Mouse (Mus musculus) neural tube, embryonic 14.5 days (tissue): ENCODE results near the gene Bhmt2. TPM values are rescaled to one million over a fixed set of nuclear protein-coding genes. Genes with fewer than 3 reads are reported as not detected.

Experiments used
- ATAC-seq: fragments of 200-750 bp; cut with Nextera tagmentation; 2 replicates; pipeline ENCODE4 v1.8.0; 2017; ENCODE audit warnings: low read depth, mild to moderate bottlenecking, moderate TSS enrichment, moderate library complexity
- H3K27ac ChIP-seq: fragments of 300-500 bp; sonication (generic); 2 replicates; pipeline ENCODE4 v1.5.1; 2014; ENCODE audit warnings: low read depth, mild to moderate bottlenecking, control low read depth, low read length, moderate library complexity, mixed read lengths
- H3K27me3 ChIP-seq: fragments of 300-500 bp; sonication (generic); 2 replicates; pipeline ENCODE4 v1.6.1; 2014; ENCODE audit warnings: low read length; ENCODE audit not compliant: control insufficient read depth, insufficient read depth
- H3K36me3 ChIP-seq: fragments of 300-500 bp; sonication (generic); 2 replicates; pipeline ENCODE4 v1.6.1; 2014; ENCODE audit warnings: low read length, mixed read lengths; ENCODE audit not compliant: control insufficient read depth, insufficient read depth
- H3K4me1 ChIP-seq: fragments of 300-500 bp; sonication (generic); 2 replicates; pipeline ENCODE4 v1.6.1; 2014; ENCODE audit warnings: low read length; ENCODE audit not compliant: control insufficient read depth, insufficient read depth
- H3K4me2 ChIP-seq: fragments of 300-500 bp; sonication (generic); 2 replicates; pipeline ENCODE4 v1.6.1; 2014; ENCODE audit warnings: mild to moderate bottlenecking, low read depth, low read length, control low read depth
- H3K4me3 ChIP-seq: fragments of 300-500 bp; sonication (generic); 2 replicates; pipeline ENCODE4 v1.5.1; 2014; ENCODE audit warnings: low read depth, low read length, control low read depth, mixed read lengths
- H3K9ac ChIP-seq: fragments of 300-500 bp; sonication (generic); replicated peaks from 2 replicates; pipeline ENCODE4 v1.6.1; 2014; ENCODE audit warnings: low read depth, mild to moderate bottlenecking, control low read depth, low read length, mixed read lengths
- H3K9me3 ChIP-seq: fragments of 300-500 bp; sonication (generic); 2 replicates; pipeline ENCODE4 v1.6.1; 2016; ENCODE audit warnings: low read length; ENCODE audit not compliant: control insufficient read depth
- whole genome bisulfite sequencing: fragments of 180-500 bp; shearing (Covaris S2); extraction: QIAGEN DNeasy Blood & Tissue Kit; methylation state at CpG from one replicate; pipeline ENCODE4 v1.1.7; 2014; 5-methylcytosine and 5-hydroxymethylcytosine counted together
- polyA plus RNA-seq: library from polyadenylated mRNA; unstranded; fragments of >200 nt; fragmentation: Nextera tagmentation; extraction: Ambion mirVana; gene quantifications from 2 replicates; pipeline ENCODE4 v1.2.1, GENCODE M21; 2014

Bhmt2 gene
- polyA plus RNA-seq, 1 experiment from 2014 or later: not detected

- H3K4me3 ChIP-seq: no peak overlapping the region
- H3K36me3 ChIP-seq: no peaks in the 10 kb centered on the region
- 93% methylated on average over 4 of the region's 4 CpGs for WGBS
- no peak overlapping the region for H3K4me2 ChIP-seq
- no peak for ATAC-seq
- H3K9ac ChIP-seq: no peak overlapping the region
- H3K9me3 ChIP-seq: no peaks in the 10 kb centered on the region
- H3K27ac ChIP-seq: no peak overlapping the region
- no peaks in the 10 kb centered on the region for H3K4me1 ChIP-seq
- no peaks in the 10 kb centered on the region for H3K27me3 ChIP-seq
Observed at GRCm38 (mm10) chr13:93667586-93667985, 6.5 kb downstream of the Bhmt2 start.

DNA sequence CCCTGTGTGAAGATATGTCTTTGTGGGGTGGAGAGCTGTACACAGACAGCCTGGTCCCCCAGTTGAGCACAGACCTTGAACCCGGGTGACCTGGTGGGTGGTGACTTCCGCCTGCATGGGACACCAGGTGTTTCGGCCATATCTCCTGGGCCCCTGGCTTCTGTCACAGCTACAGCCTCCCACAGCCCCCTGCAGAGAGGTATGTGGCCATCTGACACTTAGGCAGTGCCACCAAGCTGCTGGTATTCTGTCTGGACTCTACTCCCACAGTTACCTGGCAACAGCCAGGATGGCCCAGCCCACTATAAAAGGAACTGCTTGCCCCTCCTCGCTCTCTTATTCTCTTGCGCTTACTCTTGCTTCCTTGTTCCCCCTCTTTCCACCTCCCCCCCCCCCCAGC is 16.2 kb downstream of the Bhmt2 start:
- H3K36me3 ChIP-seq: no peaks in the 10 kb centered on the region
- no peaks in the 10 kb centered on the region for H3K27me3 ChIP-seq
- H3K4me2 ChIP-seq: no peak overlapping the region
- no peaks in the 10 kb centered on the region for H3K4me1 ChIP-seq
- no peaks in the 10 kb centered on the region for H3K9me3 ChIP-seq
- 77% methylated on average over 5 of the region's 5 CpGs for WGBS
- no peak for ATAC-seq
- H3K4me3 ChIP-seq: no peak overlapping the region
- no peak overlapping the region for H3K9ac ChIP-seq
- no peak overlapping the region for H3K27ac ChIP-seq

- no peaks in the 10 kb centered on the region for H3K9me3 ChIP-seq
- H3K4me1 ChIP-seq: no peaks in the 10 kb centered on the region
- no peaks in the 10 kb centered on the region for H3K27me3 ChIP-seq
- no peak overlapping the region for H3K4me3 ChIP-seq
- WGBS: 90% methylated on average over 6 of the region's 6 CpGs
- no peak for ATAC-seq
- no peak overlapping the region for H3K27ac ChIP-seq
- H3K36me3 ChIP-seq: no peaks in the 10 kb centered on the region
- no peak overlapping the region for H3K9ac ChIP-seq
- H3K4me2 ChIP-seq: no peak overlapping the region
Observed at GRCm38 (mm10) chr13:93653382-93653781, 20.7 kb downstream of the Bhmt2 start.

DNA sequence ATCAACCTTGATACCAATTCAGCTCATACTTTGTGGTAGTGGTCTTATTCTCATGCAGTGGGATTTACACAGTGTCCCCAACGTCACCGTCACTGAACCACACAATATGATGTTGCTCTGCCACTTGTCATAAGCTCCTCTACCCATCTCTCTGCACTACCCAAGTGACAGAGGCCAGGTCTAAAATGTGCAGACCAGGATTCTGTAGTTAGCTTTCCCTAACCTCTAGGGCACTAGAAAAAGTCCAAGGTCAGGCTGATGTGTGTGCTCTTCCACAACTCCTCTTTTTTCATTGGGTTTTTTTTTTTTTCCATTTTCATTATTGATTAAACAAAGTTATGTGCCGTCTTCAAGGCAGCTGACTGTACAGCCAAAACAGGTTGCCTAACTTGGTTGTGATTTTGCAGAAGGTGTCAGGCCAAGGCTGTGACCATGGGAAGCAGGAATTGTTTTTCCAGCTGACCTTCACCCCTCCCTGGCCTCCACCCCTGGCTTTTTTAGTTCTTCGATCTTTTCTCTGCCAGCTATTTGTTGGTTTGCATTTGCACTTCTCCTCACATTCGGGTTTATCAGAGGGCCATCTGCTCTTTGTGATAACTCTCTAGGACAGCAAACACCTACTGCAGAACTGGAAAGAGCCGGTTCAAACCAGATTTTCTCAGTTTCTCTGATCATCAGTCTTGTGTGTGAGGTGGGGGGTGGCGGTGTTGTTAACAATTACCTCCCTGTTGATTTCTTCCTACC is 25.5 kb downstream of the Bhmt2 start:
- no peaks in the 10 kb centered on the region for H3K36me3 ChIP-seq
- 93% methylated on average over 7 of the region's 7 CpGs for WGBS
- no peak for ATAC-seq

GRCm38 (mm10) chr13:93639636-93640035 is 34.5 kb downstream of the Bhmt2 start:
- Histone ChIP-seq H3K4me3 (no peak overlapping the region), H3K27ac (no peak overlapping the region), H3K9me3 (no peaks in the 10 kb centered on the region), H3K9ac (no peak overlapping the region), H3K4me1 (no peaks in the 10 kb centered on the region), H3K4me2 (no peak overlapping the region), H3K27me3 (no peaks in the 10 kb centered on the region), H3K36me3 (no peaks in the 10 kb centered on the region)
- ATAC-seq: no peak
- WGBS: 69% methylated on average over 4 of the region's 4 CpGs

More for the DNA sequence above, 25.5 kb downstream of the Bhmt2 start:
- no peaks in the 10 kb centered on the region for H3K4me1 ChIP-seq
- H3K27ac ChIP-seq: no peak overlapping the region
- no peaks in the 10 kb centered on the region for H3K27me3 ChIP-seq
- H3K4me2 ChIP-seq: no peak overlapping the region
- H3K4me3 ChIP-seq: no peak overlapping the region
- H3K9me3 ChIP-seq: no peaks in the 10 kb centered on the region
- H3K9ac ChIP-seq: no peak overlapping the region

GRCm38 (mm10) chr13:93637282-93638245 is 36.5 kb downstream of the Bhmt2 start, which contains the start of gene Bhmt:
Gene Bhmt, minus strand, starts transcription at chr13:93637961.
- H3K36me3 ChIP-seq: no peaks in the 10 kb centered on the region
- WGBS: 82% methylated on average over 19 of the region's 19 CpGs
- ATAC-seq: no peak

DNA sequence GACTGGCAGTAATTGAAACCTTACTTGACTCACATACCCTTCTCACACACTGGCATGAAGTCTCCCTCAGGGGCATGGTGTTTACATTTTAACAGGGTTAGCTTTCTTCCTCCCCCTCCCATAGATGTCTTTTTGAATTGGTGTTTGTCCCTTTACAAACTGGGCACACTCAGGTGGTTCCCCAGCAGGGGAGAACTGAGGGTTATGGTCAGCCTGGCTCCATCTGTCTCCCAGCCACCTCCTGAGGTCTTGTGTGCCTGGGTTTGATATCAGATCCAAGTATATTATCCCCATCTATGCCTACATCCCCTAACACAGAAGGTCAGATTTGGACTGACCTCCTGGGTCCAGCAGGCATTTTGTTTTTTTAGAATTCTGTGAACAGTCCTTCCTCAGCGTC is 37.5 kb downstream of the Bhmt2 start:
- no peak overlapping the region for H3K9ac ChIP-seq
- H3K27me3 ChIP-seq: no peaks in the 10 kb centered on the region
- no peak overlapping the region for H3K4me2 ChIP-seq
- no peaks in the 10 kb centered on the region for H3K36me3 ChIP-seq
- 83% methylated on average over 1 of the region's 1 CpGs for WGBS
- no peak overlapping the region for H3K27ac ChIP-seq
- H3K4me1 ChIP-seq: no peaks in the 10 kb centered on the region
- no peak for ATAC-seq
- no peak overlapping the region for H3K4me3 ChIP-seq
- H3K9me3 ChIP-seq: no peaks in the 10 kb centered on the region

More at GRCm38 (mm10) chr13:93637282-93638245, 36.5 kb downstream of the Bhmt2 start, which contains the start of gene Bhmt:
- H3K9me3 ChIP-seq: no peaks in the 10 kb centered on the region
- no peak within 1 kb of the TSS for H3K4me3 ChIP-seq
- no peaks in the 10 kb centered on the region for H3K4me1 ChIP-seq
- H3K9ac ChIP-seq: no peak within 1 kb of the TSS
- no peaks in the 10 kb centered on the region for H3K27me3 ChIP-seq
- no peak within 1 kb of the TSS for H3K27ac ChIP-seq
- H3K4me2 ChIP-seq: no peak within 1 kb of the TSS

DNA sequence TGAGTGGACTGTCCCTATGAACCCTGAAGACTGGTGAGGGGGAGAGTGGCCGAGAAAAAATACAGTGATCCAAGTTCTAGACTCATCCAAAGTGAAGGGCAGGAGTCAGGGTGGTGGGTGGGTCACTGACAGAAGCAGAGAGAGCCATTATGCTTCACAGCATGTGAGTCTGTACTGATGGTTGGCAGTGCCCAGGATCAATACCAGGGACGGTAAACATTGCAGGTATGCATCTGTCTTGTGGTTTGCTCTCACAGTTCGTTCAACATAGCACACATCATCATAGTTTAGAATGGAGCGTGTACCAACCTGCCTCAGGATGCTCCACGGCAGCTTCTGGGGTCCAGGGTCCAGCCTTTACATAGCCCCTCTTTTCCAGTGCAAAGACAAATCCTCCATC is 41.2 kb downstream of the Bhmt2 start:
- WGBS: 91% methylated on average over 5 of the region's 5 CpGs
- no peak overlapping the region for H3K4me3 ChIP-seq
- H3K27ac ChIP-seq: no peak overlapping the region
- no peaks in the 10 kb centered on the region for H3K36me3 ChIP-seq
- no peak overlapping the region for H3K4me2 ChIP-seq
- H3K9me3 ChIP-seq: no peaks in the 10 kb centered on the region
- H3K27me3 ChIP-seq: no peaks in the 10 kb centered on the region
- no peak for ATAC-seq
- H3K4me1 ChIP-seq: no peaks in the 10 kb centered on the region
- no peak overlapping the region for H3K9ac ChIP-seq
